Mouse (Mus musculus) midbrain, embryonic 15.5 days (tissue): ENCODE data around the gene Fryl. TPM values are rescaled to one million over a fixed set of nuclear protein-coding genes. Genes with fewer than 3 reads are reported as not detected.
"Not testable (repeated sequence)": the region's sequence is repeated elsewhere in the genome, so short reads cannot be mapped to it uniquely, and the experiment has no call there.

Experiments
- ATAC-seq: fragments of 200-750 bp; cut with Nextera tagmentation; replicated peaks from 2 replicates; pipeline ENCODE4 v1.8.0; 2017; ENCODE audit warnings: moderate TSS enrichment
- H3K27ac ChIP-seq: fragments of 300-500 bp; sonication (generic); 2 replicates; pipeline ENCODE4 v1.5.1; 2015; ENCODE audit warnings: mild to moderate bottlenecking, inconsistent platforms
- H3K27me3 ChIP-seq: fragments of 300-500 bp; sonication (generic); replicated peaks from 2 replicates; pipeline ENCODE4 v1.6.1; 2015; ENCODE audit warnings: inconsistent platforms
- H3K36me3 ChIP-seq: fragments of 300-500 bp; sonication (generic); replicated peaks from 2 replicates; pipeline ENCODE4 v1.6.1; 2015; ENCODE audit warnings: inconsistent platforms
- H3K4me1 ChIP-seq: fragments of 300-500 bp; sonication (generic); 2 replicates; pipeline ENCODE4 v1.6.1; 2015; ENCODE audit warnings: inconsistent platforms
- H3K4me2 ChIP-seq: fragments of 300-500 bp; sonication (generic); 2 replicates; pipeline ENCODE4 v1.6.1; 2015; ENCODE audit warnings: inconsistent platforms, mild to moderate bottlenecking, moderate library complexity
- H3K4me3 ChIP-seq: fragments of 300-500 bp; sonication (generic); 2 replicates; pipeline ENCODE4 v1.5.1; 2015; ENCODE audit warnings: mild to moderate bottlenecking, inconsistent platforms
- H3K9ac ChIP-seq: fragments of 300-500 bp; sonication (generic); 2 replicates; pipeline ENCODE4 v1.6.1; 2015; ENCODE audit warnings: mild to moderate bottlenecking, inconsistent platforms
- H3K9me3 ChIP-seq: fragments of 300-500 bp; sonication (generic); 2 replicates; pipeline ENCODE4 v1.6.1; 2016; ENCODE audit warnings: inconsistent platforms
- WGBS: fragments of 180-500 bp; shearing (Covaris S2); methylation state at CpG from one replicate; pipeline ENCODE4 v1.1.7; 2015; ENCODE audit warnings: mixed read lengths; 5-methylcytosine and 5-hydroxymethylcytosine counted together
- polyA plus RNA-seq: library from polyadenylated mRNA; unstranded; fragments of >200 nt; fragmentation: Nextera tagmentation; extraction: Ambion mirVana; gene quantifications from 2 replicates; pipeline ENCODE4 v1.2.1, GENCODE M21; 2015

Fryl gene
- polyA plus RNA-seq, 1 experiment from 2014 or later: 47.5 TPM

- H3K4me3 ChIP-seq: no peak overlapping the region
- H3K4me1 ChIP-seq: peaks cover 5% of the 10 kb centered on the region
- no peak overlapping the region for H3K9ac ChIP-seq
- whole genome bisulfite sequencing: 87% methylated on average over 5 of the region's 5 CpGs
- ATAC-seq: no peak
- H3K4me2 ChIP-seq: no peak overlapping the region
- no peak overlapping the region for H3K27ac ChIP-seq
- H3K27me3 ChIP-seq: peaks cover 8% of the 10 kb centered on the region; the same call in 1 of the 2 replicates
- no peaks in the 10 kb centered on the region for H3K36me3 ChIP-seq
- H3K9me3 ChIP-seq: no peaks in the 10 kb centered on the region
These were observed 252.4 kb downstream of the Fryl start for GRCm38 (mm10) chr5:73004046-73004445.

- H3K27ac ChIP-seq, H3K4me2 ChIP-seq, H3K27me3 ChIP-seq, H3K36me3 ChIP-seq, H3K4me3 ChIP-seq, H3K9ac ChIP-seq, H3K9me3 ChIP-seq, ATAC-seq: not testable (repeated sequence)
- WGBS: 91% methylated on average over 1 of the region's 1 CpGs
- peaks cover 10% of the 10 kb centered on the region for H3K4me1 ChIP-seq
These were observed 257.9 kb downstream of the Fryl start for GRCm38 (mm10) chr5:72998546-72998945.

GRCm38 (mm10) chr5:72995379-72995778, 261.0 kb downstream of the Fryl start:
- Histone ChIP-seq H3K36me3 (no peaks in the 10 kb centered on the region), H3K27ac (no peak overlapping the region), H3K9me3 (no peaks in the 10 kb centered on the region), H3K4me3 (no peak overlapping the region), H3K4me1 (peaks cover 10% of the 10 kb centered on the region), H3K27me3 (no peaks in the 10 kb centered on the region; the same call in 1 of the 2 replicates), H3K4me2 (no peak overlapping the region), H3K9ac (no peak overlapping the region)
- ATAC-seq: no peak
- 16% methylated on average over 10 of the region's 10 CpGs for WGBS

- Histone ChIP-seq H3K4me2 (no peak overlapping the region), H3K9ac (no peak overlapping the region), H3K9me3 (no peaks in the 10 kb centered on the region), H3K36me3 (no peaks in the 10 kb centered on the region), H3K4me3 (no peak overlapping the region), H3K4me1 (peaks cover 10% of the 10 kb centered on the region), H3K27ac (no peak overlapping the region), H3K27me3 (no peaks in the 10 kb centered on the region; the same call in 1 of the 2 replicates)
- WGBS: 61% methylated on average over 2 of the region's 2 CpGs
- no peak for ATAC-seq
These were observed 261.5 kb downstream of the Fryl start for GRCm38 (mm10) chr5:72994928-72995327.

GRCm38 (mm10) chr5:72994424-72994823, 262.0 kb downstream of the Fryl start:
- Histone ChIP-seq H3K4me2 (no peak overlapping the region), H3K36me3 (no peaks in the 10 kb centered on the region), H3K4me3 (no peak overlapping the region), H3K27me3 (no peaks in the 10 kb centered on the region; the same call in 1 of the 2 replicates), H3K27ac (no peak overlapping the region), H3K4me1 (peaks cover 10% of the 10 kb centered on the region), H3K9me3 (no peaks in the 10 kb centered on the region), H3K9ac (no peak overlapping the region)
- WGBS: 24% methylated on average over 8 of the region's 8 CpGs
- no peak for ATAC-seq

GRCm38 (mm10) chr5:72992474-72992873, 263.9 kb downstream of the Fryl start:
- Histone ChIP-seq H3K4me3 (no peak overlapping the region), H3K27ac (no peak overlapping the region), H3K27me3 (no peaks in the 10 kb centered on the region), H3K4me1 (peaks cover 10% of the 10 kb centered on the region), H3K36me3 (no peaks in the 10 kb centered on the region), H3K4me2 (no peak overlapping the region), H3K9ac (no peak overlapping the region), H3K9me3 (no peaks in the 10 kb centered on the region)
- WGBS: 94% methylated on average over 1 of the region's 1 CpGs
- ATAC-seq: no peak

- Histone ChIP-seq H3K4me1 (peaks cover 6% of the 10 kb centered on the region), H3K9ac (no peak overlapping the region), H3K4me3 (no peak overlapping the region), H3K27ac (no peak overlapping the region), H3K4me2 (no peak overlapping the region), H3K36me3 (no peaks in the 10 kb centered on the region), H3K27me3 (no peaks in the 10 kb centered on the region), H3K9me3 (no peaks in the 10 kb centered on the region)
- WGBS: 63% methylated on average over 8 of the region's 8 CpGs
- ATAC-seq: no peak
These were observed 266.7 kb downstream of the Fryl start for GRCm38 (mm10) chr5:72989756-72990155.

GRCm38 (mm10) chr5:72987786-72988185, 268.6 kb downstream of the Fryl start:
- Histone ChIP-seq H3K27me3 (no peaks in the 10 kb centered on the region), H3K36me3 (no peaks in the 10 kb centered on the region), H3K9me3 (no peaks in the 10 kb centered on the region), H3K4me2 (no peak overlapping the region), H3K4me1 (no peaks in the 10 kb centered on the region), H3K27ac (no peak overlapping the region), H3K4me3 (no peak overlapping the region), H3K9ac (no peak overlapping the region)
- 90% methylated on average over 7 of the region's 7 CpGs for WGBS
- no peak for ATAC-seq

GRCm38 (mm10) chr5:72984091-72984490, 272.3 kb downstream of the Fryl start:
- no peak for ATAC-seq
- Histone ChIP-seq H3K27me3 (no peaks in the 10 kb centered on the region), H3K9ac (no peak overlapping the region), H3K4me2 (no peak overlapping the region), H3K27ac (no peak overlapping the region), H3K4me3 (no peak overlapping the region), H3K4me1 (no peaks in the 10 kb centered on the region), H3K36me3 (0 out of 2 replicates have a peak, but pooled peaks cover 6% of the 10 kb centered on the region), H3K9me3 (no peaks in the 10 kb centered on the region)
- 9% methylated on average over 2 of the region's 2 CpGs for WGBS

- Histone ChIP-seq H3K27me3 (no peaks in the 10 kb centered on the region), H3K4me2 (no peak overlapping the region), H3K9ac (no peak overlapping the region), H3K4me1 (no peaks in the 10 kb centered on the region; the same call in 1 of the 2 replicates), H3K36me3 (peaks cover 23% of the 10 kb centered on the region), H3K27ac (no peak overlapping the region), H3K4me3 (no peak overlapping the region), H3K9me3 (no peaks in the 10 kb centered on the region)
- ATAC-seq: no peak
- WGBS: 86% methylated on average over 4 of the region's 4 CpGs
These were observed 279.9 kb downstream of the Fryl start for GRCm38 (mm10) chr5:72976539-72976938.

- no peaks in the 10 kb centered on the region; the same call in 1 of the 2 replicates for H3K4me1 ChIP-seq
- H3K4me2 ChIP-seq: no peak overlapping the region
- no peak overlapping the region for H3K4me3 ChIP-seq
- no peak for ATAC-seq
- no peak overlapping the region for H3K9ac ChIP-seq
- WGBS: 93% methylated on average over 6 of the region's 6 CpGs
- H3K27me3 ChIP-seq: no peaks in the 10 kb centered on the region
- no peaks in the 10 kb centered on the region for H3K9me3 ChIP-seq
- no peak overlapping the region for H3K27ac ChIP-seq
- peaks cover 23% of the 10 kb centered on the region for H3K36me3 ChIP-seq
These were observed 280.4 kb downstream of the Fryl start for GRCm38 (mm10) chr5:72975996-72976395.

- no peak for ATAC-seq
- H3K27me3 ChIP-seq: no peaks in the 10 kb centered on the region
- no peak within 1 kb of the TSS for H3K4me3 ChIP-seq
- H3K9ac ChIP-seq: no peak within 1 kb of the TSS
- H3K27ac ChIP-seq: no peak within 1 kb of the TSS
- H3K4me2 ChIP-seq: no peak within 1 kb of the TSS
- H3K4me1 ChIP-seq: no peaks in the 10 kb centered on the region; the same call in 1 of the 2 replicates
- H3K9me3 ChIP-seq: no peaks in the 10 kb centered on the region
- H3K36me3 ChIP-seq: peaks cover 18% of the 10 kb centered on the region
- 94% methylated on average over 7 of the region's 7 CpGs for WGBS
These were observed 281.8 kb downstream of the Fryl start, which contains the start of gene Gm10135 for GRCm38 (mm10) chr5:72974602-72975001. TSS of gene Gm10135 (minus strand) at chr5:72974702.

GRCm38 (mm10) chr5:72972934-72973333, 283.5 kb downstream of the Fryl start:
- no peaks in the 10 kb centered on the region; the same call in 1 of the 2 replicates for H3K4me1 ChIP-seq
- H3K9ac ChIP-seq: no peak overlapping the region
- H3K9me3 ChIP-seq: no peaks in the 10 kb centered on the region
- H3K27me3 ChIP-seq: no peaks in the 10 kb centered on the region
- peak overlapping the region; percentile 32; the same call in 1 of the 2 replicates for H3K27ac ChIP-seq
- no peak for ATAC-seq
- no peak overlapping the region for H3K4me3 ChIP-seq
- no peak overlapping the region for H3K4me2 ChIP-seq
- H3K36me3 ChIP-seq: peaks cover 18% of the 10 kb centered on the region
- 29% methylated on average over 5 of the region's 5 CpGs for WGBS
